Mouse (Mus musculus): Measurements from ENCODE around the gene Nmur1.
A peak's percentile ranks its signal among the peaks of the same experiment; 100 is the strongest.
"Not testable (repeated sequence)": the region's sequence is repeated elsewhere in the genome, so short reads cannot be mapped to it uniquely, and the experiment has no call there.

The Nmur1 gene

DNA sequence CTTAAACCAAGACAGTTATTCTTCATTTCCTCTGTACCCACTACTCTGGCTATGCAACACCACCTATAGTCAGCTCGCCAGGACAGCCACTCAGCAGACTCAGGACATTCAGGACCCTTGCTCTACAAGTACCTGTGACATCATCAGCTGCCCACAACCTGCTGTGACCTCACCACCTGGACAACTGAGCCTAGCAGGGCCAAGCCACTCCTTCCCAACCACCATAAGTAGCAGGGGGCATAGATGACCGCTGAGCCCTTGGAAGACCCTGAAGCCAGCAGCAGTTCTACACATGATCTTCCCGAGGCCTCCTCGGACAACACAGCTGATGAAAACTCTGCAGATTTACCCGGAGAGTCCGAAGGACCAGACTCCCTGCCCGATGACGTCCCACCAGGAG, at the start of gene Nmur1, which contains the start of gene Tex44:
TSS of gene Nmur1 (minus strand) at position 101 of the 400 bp plus-strand sequence.
TSS of gene Tex44 (plus strand) at position 202 of the 400 bp plus-strand sequence.
- DNase-seq (ENCODE audit: extremely low spot score, low spot score), result no peak

DNA sequence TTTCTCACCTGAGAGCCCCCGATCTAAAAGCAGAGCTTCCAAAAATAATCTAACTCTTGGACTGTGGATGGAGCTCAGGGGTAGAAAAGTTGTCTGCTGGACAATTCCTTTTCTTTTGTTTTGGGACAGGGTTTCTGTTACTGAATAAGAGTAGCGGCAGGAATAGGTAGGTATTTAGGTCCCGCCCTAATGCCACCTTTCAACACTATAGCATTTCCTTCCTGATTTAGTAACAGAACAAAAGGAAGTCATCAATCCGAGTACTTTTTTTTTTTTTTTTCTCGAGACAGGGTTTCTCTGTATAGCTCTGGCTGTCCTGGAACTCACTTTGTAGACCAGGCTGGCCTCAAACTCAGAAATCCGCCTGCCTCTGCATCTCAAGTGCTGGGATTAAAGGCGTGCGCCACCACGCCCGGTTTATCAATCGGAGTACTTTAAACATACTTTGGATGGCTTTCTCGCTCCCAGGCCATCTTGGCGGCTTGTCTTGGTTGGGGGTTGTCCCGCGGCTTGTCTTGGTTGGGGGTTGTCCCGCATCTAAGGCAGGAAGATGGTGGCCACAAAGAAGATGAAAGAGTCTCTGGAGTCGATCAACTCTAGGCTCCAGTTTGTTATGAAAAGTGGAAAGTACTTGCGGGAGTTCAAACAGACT, 47.2 kb upstream of the Nmur1 start:
- DNase-seq (ENCODE audit: extremely low spot score, low spot score), result no peak

DNA sequence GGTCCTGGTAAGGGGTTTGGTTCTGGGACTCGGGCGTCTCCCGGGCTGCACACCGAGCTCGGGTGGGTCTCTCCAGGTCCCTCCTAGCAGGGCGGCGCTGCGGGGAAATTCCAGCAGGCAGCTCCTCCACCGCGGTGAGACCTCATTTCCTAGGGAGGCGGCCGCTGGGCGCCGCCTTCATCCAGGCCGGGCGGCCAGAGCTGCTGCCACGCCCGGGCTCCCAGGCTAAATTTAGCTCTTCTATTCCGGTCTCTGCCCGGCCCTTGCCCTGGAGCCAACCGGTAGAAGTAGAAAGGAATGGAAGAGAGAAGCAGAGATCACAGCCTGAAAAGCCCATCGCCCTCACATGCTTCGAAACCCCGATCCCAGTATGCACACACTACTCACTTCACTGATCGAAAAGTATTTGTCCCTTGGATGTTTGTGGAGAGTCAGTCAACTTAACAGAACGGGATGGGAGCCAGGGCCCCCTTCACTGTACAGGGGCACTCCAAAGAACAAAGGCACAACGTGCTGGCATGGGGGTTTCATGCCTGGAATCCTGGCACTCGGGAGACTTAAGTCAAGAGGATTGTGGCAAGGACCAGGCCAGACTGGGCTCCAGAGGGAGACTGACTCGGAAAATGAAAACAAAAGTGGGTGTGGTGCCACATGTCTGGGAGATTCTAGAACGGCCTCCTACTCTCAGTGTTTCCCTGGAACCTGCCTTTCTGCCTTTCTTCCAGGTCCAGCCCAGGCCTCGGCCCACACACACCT, 46.3 kb upstream of the Nmur1 start:
- peak; percentile 69 for DNase-seq (ENCODE audit: extremely low spot score, low spot score)

DNA sequence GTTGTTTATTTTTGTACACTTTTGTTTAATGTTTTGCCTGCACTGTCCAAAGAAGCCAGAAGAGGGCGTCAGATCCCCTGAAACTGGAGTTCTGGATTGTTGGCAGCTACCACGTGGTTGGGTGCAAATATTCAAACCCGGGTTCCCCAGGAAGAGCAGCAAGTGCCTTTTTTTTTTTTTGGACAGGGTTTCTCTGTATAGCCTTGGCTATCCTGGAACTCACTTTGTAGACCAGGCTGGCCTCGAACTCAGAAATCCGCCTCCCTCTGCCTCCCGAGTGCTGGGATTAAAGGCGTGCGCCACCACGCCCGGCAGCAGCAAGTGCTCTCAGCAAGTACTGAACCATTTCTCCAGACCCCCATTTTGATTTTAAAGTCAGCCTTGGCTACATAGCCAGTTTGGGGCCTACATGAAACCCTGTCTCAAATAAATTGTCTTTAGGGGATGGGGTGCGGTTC, 45.5 kb upstream of the Nmur1 start:
- DNase-seq (ENCODE audit: extremely low spot score, low spot score), result not testable (repeated sequence)

DNA sequence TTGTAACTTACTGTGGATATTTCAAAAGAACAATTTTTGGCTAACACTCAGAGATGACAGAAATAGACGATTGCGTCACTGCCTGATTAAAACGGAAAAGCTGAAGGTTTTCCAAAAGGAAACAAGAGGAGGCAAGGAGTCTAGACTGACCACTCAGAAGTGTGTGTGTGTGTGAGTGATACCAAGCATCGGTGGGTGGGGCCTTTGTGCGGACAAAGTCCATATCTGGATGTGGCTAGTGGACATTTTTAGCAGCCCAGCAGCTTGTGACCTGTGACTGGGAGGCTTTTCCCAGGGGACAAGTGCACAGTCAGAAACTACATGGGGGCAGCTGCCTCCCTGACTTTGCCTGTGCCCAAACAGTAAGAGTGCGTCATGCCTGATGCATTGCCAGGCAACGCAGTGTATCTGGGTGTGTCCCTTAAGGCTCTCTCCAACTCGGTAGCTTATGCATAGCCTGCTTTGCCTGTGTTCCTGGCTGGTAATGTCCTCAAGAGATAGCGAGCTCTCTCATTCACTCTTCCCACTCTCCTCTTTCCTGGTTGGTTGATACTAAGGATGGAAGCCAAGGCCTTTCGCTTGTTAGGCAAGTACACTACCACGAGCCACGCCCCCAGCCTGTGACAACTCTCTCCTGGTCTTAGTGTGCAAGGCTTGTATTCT, 44.6 kb upstream of the Nmur1 start:
- DNase-seq (ENCODE audit: extremely low spot score, low spot score), result no peak

DNA sequence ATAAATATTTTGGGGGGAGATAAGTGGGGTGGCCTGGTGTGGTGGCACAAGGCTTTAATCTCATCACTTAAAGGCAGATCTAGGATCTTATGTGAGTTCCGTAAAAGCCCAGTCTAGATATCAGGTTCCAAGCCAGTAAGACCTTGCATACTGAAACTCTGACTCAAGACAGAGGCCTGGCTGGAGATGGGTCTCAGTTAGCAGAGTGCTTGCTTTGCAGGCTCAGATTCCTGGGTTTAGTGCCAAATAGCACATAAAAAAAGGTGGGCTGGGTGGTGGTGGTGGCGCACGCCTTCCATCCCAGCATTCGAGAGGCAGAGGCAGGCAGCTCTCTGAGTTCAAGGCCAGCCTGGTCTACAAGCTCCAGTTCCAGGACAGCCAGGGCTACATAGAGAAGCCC, 43.8 kb upstream of the Nmur1 start:
- DNase-seq (ENCODE audit: extremely low spot score, low spot score), result no peak

DNA sequence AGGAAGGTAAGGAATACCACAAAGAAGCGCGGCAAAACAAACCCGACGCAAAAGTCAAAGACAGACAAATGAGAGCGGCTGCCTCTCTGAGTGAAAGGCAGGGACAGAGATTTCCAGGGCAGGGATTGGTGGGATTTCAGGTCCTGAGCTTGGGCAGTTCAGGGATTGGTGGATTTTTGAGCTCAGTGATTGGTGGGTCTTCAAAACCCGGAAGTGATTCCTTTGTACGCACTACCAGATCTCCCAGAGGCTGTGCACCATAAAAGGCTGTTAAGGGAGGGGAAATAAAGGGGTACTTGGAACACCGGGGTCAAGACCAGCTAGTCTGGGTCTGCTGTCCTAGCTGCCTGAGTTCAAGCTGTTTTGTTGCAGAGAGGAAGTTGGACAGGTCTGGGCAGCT, 41.4 kb upstream of the Nmur1 start:
- DNase-seq (ENCODE audit: extremely low spot score, low spot score), result no peak

DNA sequence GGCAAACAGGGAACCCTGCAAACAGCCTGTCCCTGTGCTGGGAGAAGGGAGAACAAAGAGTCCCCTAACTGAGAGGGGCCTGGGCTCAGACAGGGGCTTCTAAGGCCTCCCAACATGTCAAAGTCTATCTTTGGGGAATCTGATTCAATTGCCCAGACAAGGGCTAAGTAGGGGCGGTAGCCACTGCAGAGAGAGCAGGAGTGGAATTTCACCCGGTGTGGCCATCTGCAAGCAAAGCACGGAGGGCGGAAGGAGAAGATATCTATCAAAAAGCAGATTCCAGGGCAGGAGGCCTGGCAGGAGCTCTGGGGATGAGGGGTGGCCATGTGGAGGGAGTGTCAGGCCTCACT, 38.8 kb upstream of the Nmur1 start:
- peak; percentile 49 for DNase-seq (ENCODE audit: extremely low spot score, low spot score)

DNA sequence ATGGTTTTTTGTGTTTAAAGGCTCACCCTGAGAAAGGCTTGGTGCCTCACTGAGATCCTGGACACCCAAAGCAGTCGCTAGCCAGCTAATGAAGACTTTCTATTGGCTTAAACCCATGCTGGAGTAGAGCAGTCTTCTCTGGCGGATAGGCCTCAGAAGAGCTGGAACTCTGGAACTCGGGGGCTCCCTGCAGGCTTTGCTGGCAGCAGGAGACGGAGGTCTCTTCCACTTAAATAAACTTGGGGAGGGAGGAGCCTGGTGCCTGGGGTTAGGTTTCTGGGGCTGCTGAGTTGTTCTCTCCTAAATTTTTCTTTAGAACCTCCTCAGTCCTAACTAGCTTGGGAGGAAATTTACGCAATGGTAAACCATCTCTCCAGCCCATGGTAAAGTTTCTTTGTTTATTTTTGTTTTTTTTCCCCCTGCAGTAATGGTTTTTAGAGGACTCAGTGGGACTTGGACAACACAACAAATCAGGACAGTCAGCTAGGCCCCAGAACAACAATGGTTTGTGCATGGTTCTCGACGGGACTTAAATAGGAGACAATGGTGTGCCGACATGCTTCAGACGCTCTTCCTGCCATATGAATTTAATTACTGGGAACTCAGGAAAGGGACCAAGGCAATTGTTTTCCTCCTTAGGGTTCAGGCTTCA, 38.3 kb upstream of the Nmur1 start:
- peak; percentile 30 for DNase-seq (ENCODE audit: extremely low spot score, low spot score)

DNA sequence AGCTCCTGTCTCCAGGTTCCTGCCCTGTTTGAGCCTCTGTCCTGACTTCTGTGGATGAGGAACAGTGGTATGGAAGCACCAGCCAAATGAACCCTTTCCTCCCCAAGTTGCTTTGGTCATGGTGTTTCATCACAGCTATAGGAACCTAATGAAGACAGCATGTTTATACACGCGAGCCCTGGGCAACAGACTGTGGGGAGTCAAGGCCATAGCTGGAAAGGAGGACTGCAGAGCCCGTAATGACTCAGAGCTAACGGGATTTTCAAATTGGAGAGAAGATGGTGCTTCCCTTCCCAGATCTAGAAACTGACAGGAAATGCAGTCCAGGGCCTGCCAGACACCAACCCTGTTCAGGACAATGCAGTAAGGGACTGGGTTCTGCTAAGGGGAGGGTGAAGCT, 33.3 kb upstream of the Nmur1 start:
- DNase-seq (ENCODE audit: extremely low spot score, low spot score), result no peak

DNA sequence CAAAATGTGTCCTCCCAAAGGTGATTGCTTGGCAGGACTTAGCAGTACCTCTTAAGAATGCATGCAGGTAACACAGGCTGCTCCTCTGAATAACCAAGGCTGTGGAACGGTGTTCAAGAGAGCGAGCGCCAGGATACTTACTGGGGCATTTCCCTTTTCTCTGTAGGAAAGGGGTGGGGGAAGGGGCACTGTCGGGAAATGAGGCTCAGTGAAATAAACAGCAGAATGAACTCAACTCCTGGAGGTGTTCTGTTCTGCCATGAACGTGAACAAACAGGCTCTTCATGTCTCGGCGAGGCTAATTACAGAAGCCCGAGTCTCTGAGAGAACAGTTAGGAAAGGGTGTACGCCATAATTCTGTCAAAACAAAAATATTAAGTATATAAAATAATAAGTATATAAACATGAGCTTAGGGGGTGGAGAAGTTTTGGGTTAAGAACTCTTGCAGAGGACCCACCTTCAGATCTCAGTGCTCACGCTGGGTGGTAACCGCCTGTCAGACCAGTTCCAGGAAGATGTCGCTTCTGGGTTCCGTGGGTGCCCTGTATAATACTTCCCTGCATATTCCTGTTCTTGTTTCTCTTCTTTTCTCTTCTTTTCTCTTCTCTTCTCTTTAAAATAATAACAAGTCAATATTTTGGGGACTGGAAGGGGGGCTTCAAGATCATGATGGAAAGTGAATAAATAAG, 31.0 kb upstream of the Nmur1 start:
- DNase-seq (ENCODE audit: extremely low spot score, low spot score), result no peak

DNA sequence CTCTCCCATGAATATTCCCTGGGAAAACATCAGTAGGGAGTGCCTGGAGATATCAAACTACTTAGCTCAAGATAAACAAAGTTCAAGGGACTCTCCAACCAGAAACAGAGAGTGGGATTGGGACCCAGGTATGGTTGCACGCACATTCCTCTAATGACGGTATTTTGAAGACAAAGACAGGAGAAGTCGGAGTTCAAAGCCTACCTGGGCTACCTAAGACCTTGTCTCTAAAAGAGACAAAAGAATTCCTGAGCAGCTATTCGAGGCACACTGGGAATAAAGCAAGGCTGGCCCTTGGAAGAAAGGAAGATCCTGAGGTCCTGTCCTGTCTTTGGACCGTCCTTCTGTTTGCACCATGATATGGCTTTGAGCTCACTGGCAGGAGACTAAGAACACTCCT, 26.7 kb upstream of the Nmur1 start:
- DNase-seq (ENCODE audit: extremely low spot score, low spot score), result no peak

DNA sequence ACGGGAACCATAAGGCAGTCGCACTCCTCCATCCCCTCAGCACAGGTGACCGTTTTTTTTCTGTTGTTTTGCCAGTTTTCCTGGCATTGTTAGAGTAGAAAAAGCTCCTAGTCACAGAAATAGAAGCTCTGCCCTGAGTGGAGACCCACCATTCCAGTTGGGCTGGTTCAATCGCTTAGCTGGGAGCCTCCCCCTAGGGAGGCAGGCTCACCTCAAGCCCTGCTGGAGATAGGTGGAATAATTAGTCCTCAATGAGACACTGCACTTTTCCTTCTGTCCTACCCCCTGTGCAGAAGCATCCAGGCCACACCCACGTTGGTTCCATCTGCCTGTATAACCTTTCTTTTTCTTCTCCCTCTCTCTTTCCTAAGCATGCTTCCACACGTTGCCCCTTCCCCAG, 23.9 kb upstream of the Nmur1 start:
- DNase-seq (ENCODE audit: extremely low spot score, low spot score), result no peak

DNA sequence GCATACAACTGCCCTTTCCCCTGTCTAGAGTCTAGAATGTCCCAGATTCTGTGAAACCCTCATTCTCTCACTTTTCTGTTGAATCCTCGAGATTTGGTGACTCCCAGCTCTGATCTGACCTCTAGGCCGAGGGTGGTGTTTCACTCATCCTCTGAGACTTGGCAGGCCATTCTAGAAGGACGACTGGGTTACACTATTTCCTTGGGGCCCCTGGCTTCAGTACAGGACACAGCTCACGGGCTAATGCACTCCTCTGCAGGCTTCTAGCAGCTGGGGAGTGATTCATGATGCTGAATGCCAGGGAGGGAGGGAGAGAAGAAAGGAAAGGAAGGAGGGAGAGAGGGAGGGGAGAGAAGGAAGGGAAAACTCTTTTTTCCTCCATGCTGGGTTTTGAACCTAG, 22.2 kb upstream of the Nmur1 start:
- DNase-seq (ENCODE audit: extremely low spot score, low spot score), result no peak

DNA sequence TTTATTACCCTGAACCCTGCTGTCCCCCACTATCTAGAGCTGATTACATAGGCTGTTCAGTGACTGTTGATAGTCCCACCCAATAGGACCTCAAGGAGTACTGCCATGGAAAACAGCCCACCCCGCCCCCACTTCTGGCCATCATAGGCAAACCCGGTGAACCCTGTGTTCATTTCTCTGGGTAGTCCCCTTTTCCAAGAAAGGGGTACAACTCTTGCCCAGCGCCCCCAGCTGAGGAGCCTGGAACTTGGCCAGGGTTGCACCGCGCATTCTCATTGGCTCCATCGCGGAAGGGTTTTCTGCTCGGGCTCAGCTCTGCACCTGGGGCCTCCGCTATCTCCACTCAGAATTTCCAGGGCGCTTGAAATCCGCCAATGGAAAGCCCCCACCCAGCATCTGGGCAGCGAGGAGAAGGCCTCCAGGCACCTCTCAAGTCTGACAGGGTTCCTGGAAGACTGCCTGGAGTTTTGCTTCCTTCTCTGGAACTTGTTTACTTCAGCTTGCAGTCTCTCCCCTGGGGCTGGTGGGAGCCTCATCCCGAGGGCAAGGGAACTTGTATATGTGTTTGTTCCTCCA, 21.7 kb upstream of the Nmur1 start:
- no peak for DNase-seq (ENCODE audit: extremely low spot score, low spot score)

DNA sequence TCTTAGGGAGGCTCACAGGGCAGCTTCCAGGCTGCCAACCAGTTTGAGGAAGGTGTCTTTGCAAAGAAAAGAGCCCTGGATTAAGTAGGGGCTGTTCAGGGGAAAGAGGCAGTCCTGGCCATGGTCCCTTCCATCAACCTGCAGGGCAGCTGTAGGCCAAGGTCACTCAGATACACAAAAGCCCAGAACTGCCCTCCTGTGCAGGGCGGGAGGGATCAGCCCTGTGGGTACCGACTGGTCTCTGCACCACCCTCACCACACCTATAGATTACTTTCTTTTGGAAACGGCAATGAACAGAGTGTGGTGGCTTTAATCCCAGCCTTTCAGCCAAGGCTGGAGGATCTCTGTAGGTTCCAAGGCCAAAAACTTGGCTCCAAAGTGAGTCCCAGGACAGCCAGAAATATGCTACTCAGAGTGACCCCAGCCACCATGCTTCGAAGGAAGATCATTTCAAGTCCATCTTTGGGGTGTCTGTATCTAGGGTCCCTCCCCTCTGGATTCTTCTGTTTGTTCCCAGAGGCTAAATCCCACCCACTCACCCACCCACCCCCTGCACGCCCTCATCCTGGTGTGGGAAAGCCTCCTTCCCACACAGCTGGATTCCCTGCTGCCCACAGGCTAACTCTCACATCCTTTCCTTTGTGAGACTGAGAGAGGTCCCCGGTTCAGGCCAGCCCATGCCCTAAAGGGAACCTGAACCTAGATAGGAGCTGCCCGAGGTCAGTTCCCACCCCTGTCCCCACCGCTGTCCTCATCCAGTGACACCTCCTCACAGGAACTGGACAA, 17.6 kb upstream of the Nmur1 start:
- peak; percentile 48 for DNase-seq (ENCODE audit: extremely low spot score, low spot score)

DNA sequence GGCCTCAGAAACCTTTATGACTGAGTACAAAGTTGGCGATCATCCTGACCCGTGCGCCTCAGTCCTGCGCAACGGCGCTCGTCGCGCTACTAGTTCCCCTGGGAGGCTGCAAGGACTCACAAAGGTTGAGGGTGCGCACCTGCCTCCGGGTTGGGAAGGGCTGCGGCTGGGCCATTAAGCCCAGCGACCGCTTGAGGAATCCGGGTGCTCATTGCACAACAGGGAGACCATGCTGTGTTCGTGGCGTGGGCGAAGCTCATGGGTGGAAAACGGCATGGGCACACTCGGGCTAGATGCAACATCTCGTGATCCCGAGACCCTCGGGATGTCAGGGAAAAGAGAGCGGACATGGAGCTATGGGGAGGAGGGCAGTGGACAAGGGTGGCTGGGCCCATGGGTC, 16.8 kb upstream of the Nmur1 start:
- no peak for DNase-seq (ENCODE audit: extremely low spot score, low spot score)

DNA sequence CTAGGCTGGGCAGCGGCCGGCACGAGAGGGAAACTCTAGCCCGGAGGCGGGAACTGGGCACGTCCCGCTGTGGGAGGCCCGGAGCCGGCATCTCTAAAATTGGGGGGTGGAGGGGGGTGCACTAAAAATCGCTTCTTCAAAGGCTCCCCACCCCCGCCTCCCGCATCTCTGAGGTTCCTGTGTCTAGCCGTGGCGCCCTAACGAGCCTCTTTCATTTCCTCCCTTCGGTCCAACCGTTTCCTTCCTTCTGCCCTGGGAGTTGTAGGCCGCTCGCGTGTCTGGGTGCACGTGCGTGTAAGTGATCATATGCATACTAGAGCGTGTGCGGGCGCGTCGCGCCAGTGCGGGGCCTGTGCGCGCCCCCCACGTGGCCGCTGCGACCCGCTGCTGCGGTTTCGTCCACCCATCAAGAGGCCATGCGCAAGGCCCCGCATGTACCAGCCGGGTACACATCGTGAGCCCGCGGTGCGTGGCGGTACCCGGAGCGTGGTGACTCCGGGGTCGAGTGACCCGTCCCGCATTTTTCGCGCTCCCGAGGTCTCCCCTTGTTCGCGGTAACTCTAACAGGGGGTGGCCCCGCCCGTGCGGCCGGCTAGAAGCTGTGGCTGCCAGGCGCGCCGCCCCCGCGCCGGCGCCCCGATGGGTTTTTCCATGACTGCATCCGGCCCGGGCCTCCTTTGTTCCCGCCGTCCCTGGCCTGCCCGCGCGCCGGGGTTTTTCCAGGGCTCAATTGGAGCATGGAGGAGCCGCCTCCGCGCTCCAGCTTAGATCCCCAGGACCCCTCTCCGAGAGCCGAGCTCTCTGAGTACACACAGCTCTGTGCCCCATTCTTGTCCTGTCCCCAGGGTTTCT, 16.2 kb upstream of the Nmur1 start:
- peak; percentile 93 for DNase-seq (ENCODE audit: extremely low spot score, low spot score)

DNA sequence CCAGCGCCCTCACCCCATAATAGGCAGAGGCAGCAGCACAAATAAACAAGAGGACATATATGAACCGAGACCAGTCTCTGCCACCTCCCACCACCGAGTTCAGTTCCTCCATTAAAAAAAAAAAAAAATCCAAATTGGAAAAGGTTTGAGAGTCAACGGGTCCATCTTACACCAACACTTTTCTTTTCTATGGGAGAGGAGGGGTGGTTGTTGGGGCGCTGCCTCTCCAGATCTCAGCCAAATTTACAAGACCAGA, 15.6 kb upstream of the Nmur1 start:
- no peak for DNase-seq (ENCODE audit: extremely low spot score, low spot score)

Measured in neural tube, embryonic 10.5 days (tissue).